Mouse (Mus musculus): ENCODE results near the gene Dusp6. TPM values are rescaled to one million over a fixed set of nuclear protein-coding genes. Genes with fewer than 3 reads are reported as not detected.

The Dusp6 gene
- total RNA-seq, 1 experiment: 83.0 TPM

- no peaks in the 10 kb centered on the region for H3K9me3 ChIP-seq (ENCODE audit: control insufficient read depth, insufficient read depth, low read depth, low read length)
- H3K36me3 ChIP-seq (ENCODE audit: control insufficient read depth, insufficient read depth, low read length, poor library complexity, severe bottlenecking): peaks cover 7% of the 10 kb centered on the region
- no peak overlapping the region for H3K9ac ChIP-seq (ENCODE audit: insufficient read depth, low read depth, low read length, poor library complexity, severe bottlenecking)
- H3K4me3 ChIP-seq (ENCODE audit: insufficient read depth in 1 of 2, low read depth in 1 of 2, low read length in 2 of 2, poor library complexity in 1 of 2, severe bottlenecking in 1 of 2): no peak overlapping the region
- in situ Hi-C loops (cut with MboI; ENCODE audit: low sequenced_read_pairs in 2 of 2, unreplicated experiment in 2 of 2): no loop called here
- TF ChIP-seq MAFK (IDR thresholded peaks at IDR 0.05; ENCODE audit: insufficient read depth, low read depth, low read length): no peak
- TF ChIP-seq CHD2 (IDR thresholded peaks at IDR 0.05; ENCODE audit: low read depth, low read length): no peak
- no peak for TF ChIP-seq ZNF384 (IDR thresholded peaks at IDR 0.05; ENCODE audit: low read depth, low read length)
- TF ChIP-seq HCFC1 (IDR thresholded peaks at IDR 0.05; ENCODE audit: borderline replicate concordance, insufficient read depth, low read length): no peak
- TF ChIP-seq ZC3H11A (IDR thresholded peaks at IDR 0.05; ENCODE audit: borderline replicate concordance, low read depth, low read length): no peak
- no peak for DNase-seq (ENCODE audit: low read depth, low spot score)
- H3K4me1 ChIP-seq (ENCODE audit: control insufficient read depth in 2 of 2, insufficient read depth in 2 of 2, low read length in 2 of 2, poor library complexity in 1 of 2): peaks cover 2 to 23% of the 10 kb centered on the region in 2 experiments; a peak in 2 of 4 replicates
- no peak overlapping the region for H3K27ac ChIP-seq (ENCODE audit: insufficient read depth, low read depth, low read length, poor library complexity, severe bottlenecking)
These were observed 7.4 kb downstream of the Dusp6 start for GRCm38 (mm10) chr10:99270406-99270805.

GRCm38 (mm10) chr10:99271016-99271415 lies 8.0 kb downstream of the Dusp6 start:
- no peaks in the 10 kb centered on the region for H3K9me3 ChIP-seq (ENCODE audit: control insufficient read depth, insufficient read depth, low read depth, low read length)
- in situ Hi-C loops (cut with MboI; ENCODE audit: low sequenced_read_pairs in 2 of 2, unreplicated experiment in 2 of 2): no loop called here
- peaks cover 5% of the 10 kb centered on the region for H3K36me3 ChIP-seq (ENCODE audit: control insufficient read depth, insufficient read depth, low read length, poor library complexity, severe bottlenecking)
- no peak for TF ChIP-seq ZC3H11A (IDR thresholded peaks at IDR 0.05; ENCODE audit: borderline replicate concordance, low read depth, low read length)
- TF ChIP-seq ZNF384 (IDR thresholded peaks at IDR 0.05; ENCODE audit: low read depth, low read length): no peak
- TF ChIP-seq CHD2 (IDR thresholded peaks at IDR 0.05; ENCODE audit: low read depth, low read length): no peak
- no peak for TF ChIP-seq MAFK (IDR thresholded peaks at IDR 0.05; ENCODE audit: insufficient read depth, low read depth, low read length)
- TF ChIP-seq HCFC1 (IDR thresholded peaks at IDR 0.05; ENCODE audit: borderline replicate concordance, insufficient read depth, low read length): no peak
- DNase-seq (ENCODE audit: low read depth, low spot score): no peak
- H3K9ac ChIP-seq (ENCODE audit: insufficient read depth, low read depth, low read length, poor library complexity, severe bottlenecking): no peak overlapping the region
- H3K27ac ChIP-seq (ENCODE audit: insufficient read depth, low read depth, low read length, poor library complexity, severe bottlenecking): no peak overlapping the region
- peaks cover 2 to 21% of the 10 kb centered on the region in 2 experiments; a peak in 2 of 4 replicates for H3K4me1 ChIP-seq (ENCODE audit: control insufficient read depth in 2 of 2, insufficient read depth in 2 of 2, low read length in 2 of 2, poor library complexity in 1 of 2)
- peak overlapping the region in 1 of 2 experiments; percentile 44; a peak in 2 of 4 replicates for H3K4me3 ChIP-seq (ENCODE audit: insufficient read depth in 1 of 2, low read depth in 1 of 2, low read length in 2 of 2, poor library complexity in 1 of 2, severe bottlenecking in 1 of 2)

DNA sequence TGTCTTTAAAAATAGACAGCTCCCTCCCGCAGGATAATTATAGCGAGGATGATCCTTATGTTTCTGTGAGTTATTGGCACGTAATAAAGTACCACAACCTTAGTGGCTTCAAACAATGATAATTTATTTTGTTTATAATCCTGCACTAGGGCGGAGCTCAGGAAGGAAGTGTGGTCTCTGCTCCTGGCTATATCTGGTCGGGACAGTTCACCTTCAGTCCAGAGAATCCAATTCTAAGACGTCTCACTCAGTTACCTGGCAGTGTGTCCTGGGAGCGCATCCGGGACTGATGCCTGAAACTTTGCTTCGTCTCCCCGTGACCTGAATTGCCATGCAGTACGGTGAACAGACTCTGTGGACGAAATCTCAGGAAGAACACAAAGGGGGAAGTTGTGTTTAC lies 10.0 kb downstream of the Dusp6 start:
- DNase-seq (ENCODE audit: low read depth, low spot score): no peak
- no peak for TF ChIP-seq ZC3H11A (IDR thresholded peaks at IDR 0.05; ENCODE audit: borderline replicate concordance, low read depth, low read length)
- no peak for TF ChIP-seq ZNF384 (IDR thresholded peaks at IDR 0.05; ENCODE audit: low read depth, low read length)
- TF ChIP-seq HCFC1 (IDR thresholded peaks at IDR 0.05; ENCODE audit: borderline replicate concordance, insufficient read depth, low read length): no peak
- TF ChIP-seq CHD2 (IDR thresholded peaks at IDR 0.05; ENCODE audit: low read depth, low read length): no peak
- no peak for TF ChIP-seq MAFK (IDR thresholded peaks at IDR 0.05; ENCODE audit: insufficient read depth, low read depth, low read length)
- H3K9ac ChIP-seq (ENCODE audit: insufficient read depth, low read depth, low read length, poor library complexity, severe bottlenecking): no peak overlapping the region
- in situ Hi-C loops (cut with MboI; ENCODE audit: low sequenced_read_pairs in 2 of 2, unreplicated experiment in 2 of 2): no loop called here
- peaks cover 2 to 17% of the 10 kb centered on the region in 2 experiments; a peak in 1 of 4 replicates for H3K4me1 ChIP-seq (ENCODE audit: control insufficient read depth in 2 of 2, insufficient read depth in 2 of 2, low read length in 2 of 2, poor library complexity in 1 of 2)
- no peak overlapping the region for H3K27ac ChIP-seq (ENCODE audit: insufficient read depth, low read depth, low read length, poor library complexity, severe bottlenecking)
- H3K4me3 ChIP-seq (ENCODE audit: insufficient read depth in 1 of 2, low read depth in 1 of 2, low read length in 2 of 2, poor library complexity in 1 of 2, severe bottlenecking in 1 of 2): no peak overlapping the region
- H3K9me3 ChIP-seq (ENCODE audit: control insufficient read depth, insufficient read depth, low read depth, low read length): no peaks in the 10 kb centered on the region
- no peaks in the 10 kb centered on the region for H3K36me3 ChIP-seq (ENCODE audit: control insufficient read depth, insufficient read depth, low read length, poor library complexity, severe bottlenecking)

DNA sequence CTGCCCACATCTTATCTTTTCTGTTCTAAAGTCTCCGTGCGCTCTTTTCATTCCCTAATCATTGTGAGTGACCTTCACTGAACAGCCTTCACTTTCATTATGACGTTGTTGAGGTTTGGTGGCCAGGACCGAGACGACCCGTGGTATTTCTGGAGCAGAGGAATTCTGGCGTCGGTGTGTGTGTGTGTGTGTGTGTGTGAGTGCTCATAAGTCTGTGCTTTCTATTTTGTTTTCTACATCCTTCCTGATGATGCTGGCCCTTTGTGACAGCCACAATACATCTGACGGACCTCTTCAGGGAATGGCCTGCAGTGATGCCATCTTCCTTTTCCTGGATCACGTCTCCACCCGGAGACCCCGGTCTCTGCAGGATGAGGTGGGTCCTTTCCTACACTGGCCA lies 11.6 kb downstream of the Dusp6 start:
- Histone ChIP-seq H3K9me3 (ENCODE audit: control insufficient read depth, insufficient read depth, low read depth, low read length) (no peaks in the 10 kb centered on the region), H3K27ac (ENCODE audit: insufficient read depth, low read depth, low read length, poor library complexity, severe bottlenecking) (no peak overlapping the region), H3K4me3 (ENCODE audit: insufficient read depth in 1 of 2, low read depth in 1 of 2, low read length in 2 of 2, poor library complexity in 1 of 2, severe bottlenecking in 1 of 2) (no peak overlapping the region), H3K4me1 (ENCODE audit: control insufficient read depth in 2 of 2, insufficient read depth in 2 of 2, low read length in 2 of 2, poor library complexity in 1 of 2) (peaks cover 2 to 9% of the 10 kb centered on the region in 2 experiments; a peak in 1 of 4 replicates), H3K9ac (ENCODE audit: insufficient read depth, low read depth, low read length, poor library complexity, severe bottlenecking) (no peak overlapping the region), H3K36me3 (ENCODE audit: control insufficient read depth, insufficient read depth, low read length, poor library complexity, severe bottlenecking) (no peaks in the 10 kb centered on the region)
- no peak for DNase-seq (ENCODE audit: low read depth, low spot score)
- in situ Hi-C loops (cut with MboI; ENCODE audit: low sequenced_read_pairs in 2 of 2, unreplicated experiment in 2 of 2): no loop called here
- TF ChIP-seq ZC3H11A (IDR thresholded peaks at IDR 0.05; ENCODE audit: borderline replicate concordance, low read depth, low read length) (no peak), CHD2 (IDR thresholded peaks at IDR 0.05; ENCODE audit: low read depth, low read length) (no peak), HCFC1 (IDR thresholded peaks at IDR 0.05; ENCODE audit: borderline replicate concordance, insufficient read depth, low read length) (no peak), ZNF384 (IDR thresholded peaks at IDR 0.05; ENCODE audit: low read depth, low read length) (no peak), MAFK (IDR thresholded peaks at IDR 0.05; ENCODE audit: insufficient read depth, low read depth, low read length) (no peak)

All from ES-E14 (cell line).